Mouse (Mus musculus) midbrain, postnatal 0 days (tissue): ENCODE results near the gene Fkbp5. TPM values are rescaled to one million over a fixed set of nuclear protein-coding genes. Genes with fewer than 3 reads are reported as not detected.

Experiments
- ATAC-seq: fragments of 200-750 bp; cut with Nextera tagmentation; 2 replicates; pipeline ENCODE4 v1.8.0; 2017; ENCODE audit warnings: moderate number of reproducible peaks, mild to moderate bottlenecking, moderate TSS enrichment, moderate library complexity; ENCODE audit not compliant: low FRiP score
- DNase-seq: peaks from one replicate; pipeline ENCODE4 v3.0.0-alpha.2; 2015; ENCODE audit warnings: low spot score
- H3K27ac ChIP-seq: fragments of 300-500 bp; sonication (generic); 2 replicates; pipeline ENCODE4 v1.5.1; 2014; ENCODE audit warnings: low read depth, mild to moderate bottlenecking, low read length, mixed read lengths
- H3K27me3 ChIP-seq: fragments of 300-500 bp; sonication (generic); 2 replicates; pipeline ENCODE4 v1.6.1; 2014; ENCODE audit warnings: low read length, control low read depth, mixed read lengths; ENCODE audit not compliant: insufficient read depth
- H3K36me3 ChIP-seq: fragments of 300-500 bp; sonication (generic); 2 replicates; pipeline ENCODE4 v1.6.1; 2014; ENCODE audit warnings: low read length, control low read depth, mixed read lengths; ENCODE audit not compliant: insufficient read depth
- H3K4me1 ChIP-seq: fragments of 300-500 bp; sonication (generic); 2 replicates; pipeline ENCODE4 v1.6.1; 2014; ENCODE audit warnings: mild to moderate bottlenecking, control low read depth, antibody characterized with exemption, low read length, mixed read lengths; ENCODE audit not compliant: insufficient read depth
- H3K4me2 ChIP-seq: fragments of 300-500 bp; sonication (generic); 2 replicates; pipeline ENCODE4 v1.6.1; 2014; ENCODE audit warnings: low read depth, mild to moderate bottlenecking, low read length, mixed read lengths; ENCODE audit not compliant: poor library complexity, severe bottlenecking
- H3K4me3 ChIP-seq: fragments of 300-500 bp; sonication (generic); 2 replicates; pipeline ENCODE4 v1.5.1; 2014; ENCODE audit warnings: low read depth, mild to moderate bottlenecking, low read length, moderate library complexity
- H3K9ac ChIP-seq: fragments of 300-500 bp; sonication (generic); replicated peaks from 2 replicates; pipeline ENCODE4 v1.6.1; 2014; ENCODE audit warnings: mild to moderate bottlenecking, low read length, moderate library complexity, mixed read lengths; ENCODE audit not compliant: poor library complexity, severe bottlenecking
- H3K9me3 ChIP-seq: fragments of 300-500 bp; sonication (generic); 2 replicates; pipeline ENCODE4 v1.6.1; 2016; ENCODE audit warnings: low read length, control low read depth
- CTCF ChIP-seq: IDR thresholded peaks from 2 replicates; pipeline ENCODE4 v1.5.1; 2016; ENCODE audit warnings: antibody characterized with exemption, mild to moderate bottlenecking
- WGBS: fragments of 180-500 bp; shearing (Covaris S2); extraction: QIAGEN DNeasy Blood & Tissue Kit; methylation state at CpG from one replicate; pipeline ENCODE4 v1.1.7; 2014; 5-methylcytosine and 5-hydroxymethylcytosine counted together
- polyA plus RNA-seq: library from polyadenylated mRNA; unstranded; fragments of >200 nt; fragmentation: Nextera tagmentation; extraction: Ambion mirVana; gene quantifications from 2 replicates; pipeline ENCODE4 v1.2.1, GENCODE M21; 2015
- total RNA-seq: library from RNA; depleted of rRNA; stranded (reverse); fragments of >200 nt; gene quantifications from 2 replicates; pipeline ENCODE4 v1.2.3, GENCODE M21; 2014

Gene Fkbp5
- total and polyA plus RNA-seq, 2 experiments from 2014 or later = 22.5 to 29.9 TPM

- H3K36me3 ChIP-seq = no peaks in the 10 kb centered on the region
- H3K9ac ChIP-seq = no peak overlapping the region
- H3K27ac ChIP-seq = no peak overlapping the region
- DNase-seq = no peak
- ATAC-seq = no peak
- 36% methylated on average over 9 of the region's 9 CpGs for WGBS
- no peaks in the 10 kb centered on the region for H3K4me1 ChIP-seq
- no peak overlapping the region for H3K4me2 ChIP-seq
- 0 out of 2 replicates have a peak, but pooled peaks cover 7% of the 10 kb centered on the region for H3K27me3 ChIP-seq
- H3K9me3 ChIP-seq = no peaks in the 10 kb centered on the region
- H3K4me3 ChIP-seq = no peak overlapping the region
- no peak for TF ChIP-seq CTCF
Observed at GRCm38 (mm10) chr17:28511616-28512541, 5.4 kb downstream of the Fkbp5 start.

- WGBS = 8% methylated on average over 28 of the region's 28 CpGs
- no peak overlapping the region for H3K27ac ChIP-seq
- no peaks in the 10 kb centered on the region for H3K36me3 ChIP-seq
- H3K9ac ChIP-seq = no peak overlapping the region
- DNase-seq (no peak), ATAC-seq (no peak)
- peak overlapping the region; percentile 22; the same call in 1 of the 2 replicates for H3K4me2 ChIP-seq
- H3K9me3 ChIP-seq = no peaks in the 10 kb centered on the region
- 0 out of 2 replicates have a peak, but pooled peaks cover 7% of the 10 kb centered on the region for H3K27me3 ChIP-seq
- H3K4me3 ChIP-seq = no peak overlapping the region
- no peaks in the 10 kb centered on the region for H3K4me1 ChIP-seq
- no peak for TF ChIP-seq CTCF
Observed at GRCm38 (mm10) chr17:28510445-28511342, 6.6 kb downstream of the Fkbp5 start.

GRCm38 (mm10) chr17:28507496-28507895 lies 9.8 kb downstream of the Fkbp5 start:
- H3K27ac ChIP-seq = no peak overlapping the region
- H3K9me3 ChIP-seq = no peaks in the 10 kb centered on the region
- H3K9ac ChIP-seq = no peak overlapping the region
- no peaks in the 10 kb centered on the region for H3K4me1 ChIP-seq
- H3K4me3 ChIP-seq = no peak overlapping the region
- no peak for TF ChIP-seq CTCF
- no peaks in the 10 kb centered on the region for H3K36me3 ChIP-seq
- DNase-seq (no peak), ATAC-seq (no peak)
- H3K4me2 ChIP-seq = no peak overlapping the region
- 0 out of 2 replicates have a peak, but pooled peaks cover 7% of the 10 kb centered on the region for H3K27me3 ChIP-seq
- WGBS = 38% methylated on average over 5 of the region's 5 CpGs

GRCm38 (mm10) chr17:28506895-28507294 lies 10.4 kb downstream of the Fkbp5 start:
- TF ChIP-seq CTCF = no peak
- Histone ChIP-seq H3K27ac (no peak overlapping the region), H3K4me1 (no peaks in the 10 kb centered on the region), H3K4me3 (no peak overlapping the region), H3K4me2 (no peak overlapping the region), H3K9me3 (no peaks in the 10 kb centered on the region), H3K36me3 (no peaks in the 10 kb centered on the region), H3K27me3 (0 out of 2 replicates have a peak, but pooled peaks cover 7% of the 10 kb centered on the region), H3K9ac (no peak overlapping the region)
- ATAC-seq = no peak
- no peak for DNase-seq
- WGBS = 25% methylated on average over 5 of the region's 5 CpGs

- no peaks in the 10 kb centered on the region for H3K4me1 ChIP-seq
- no peak overlapping the region for H3K4me2 ChIP-seq
- H3K27ac ChIP-seq = no peak overlapping the region
- 0 out of 2 replicates have a peak, but pooled peaks cover 2% of the 10 kb centered on the region for H3K27me3 ChIP-seq
- no peak overlapping the region for H3K4me3 ChIP-seq
- no peak for DNase-seq
- H3K9ac ChIP-seq = no peak overlapping the region
- no peaks in the 10 kb centered on the region for H3K36me3 ChIP-seq
- no peak for TF ChIP-seq CTCF
- WGBS = 91% methylated on average over 4 of the region's 4 CpGs
- ATAC-seq = no peak
- H3K9me3 ChIP-seq = no peaks in the 10 kb centered on the region
Observed at GRCm38 (mm10) chr17:28505591-28505990, 11.7 kb downstream of the Fkbp5 start.
